Mouse (Mus musculus): ENCODE measurements around the gene Tcf7l2.
A peak's percentile ranks its signal among the peaks of the same experiment; 100 is the strongest.

Tcf7l2 gene

DNA sequence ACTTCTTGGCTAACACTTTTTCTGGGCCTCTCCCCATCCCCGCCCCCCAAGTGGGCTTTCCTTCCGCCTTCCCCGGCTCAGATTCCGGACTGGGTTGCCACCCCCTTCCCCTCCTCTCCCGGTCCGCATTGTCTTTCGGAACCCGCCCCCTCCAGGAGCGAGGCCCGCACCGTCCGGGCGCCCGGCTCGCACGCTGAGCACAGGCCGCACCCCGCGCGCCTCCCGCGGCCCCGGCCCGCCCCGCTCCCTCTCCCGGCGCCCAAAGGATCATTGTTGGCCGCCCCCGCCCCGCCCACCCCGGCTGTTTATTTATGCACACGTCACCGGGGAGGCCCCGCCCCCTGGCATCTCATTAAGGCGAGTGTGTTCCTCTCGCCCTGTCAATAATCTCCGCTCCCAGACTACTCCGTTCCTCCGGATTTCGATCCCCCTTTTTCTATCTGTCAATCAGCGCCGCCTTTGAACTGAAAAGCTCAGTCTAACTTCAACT lies at the start of gene Tcf7l2:
Gene Tcf7l2, plus strand, starts transcription at position 382 of the 490 bp plus-strand sequence.
- DNase-seq = peak; percentile 92

DNA sequence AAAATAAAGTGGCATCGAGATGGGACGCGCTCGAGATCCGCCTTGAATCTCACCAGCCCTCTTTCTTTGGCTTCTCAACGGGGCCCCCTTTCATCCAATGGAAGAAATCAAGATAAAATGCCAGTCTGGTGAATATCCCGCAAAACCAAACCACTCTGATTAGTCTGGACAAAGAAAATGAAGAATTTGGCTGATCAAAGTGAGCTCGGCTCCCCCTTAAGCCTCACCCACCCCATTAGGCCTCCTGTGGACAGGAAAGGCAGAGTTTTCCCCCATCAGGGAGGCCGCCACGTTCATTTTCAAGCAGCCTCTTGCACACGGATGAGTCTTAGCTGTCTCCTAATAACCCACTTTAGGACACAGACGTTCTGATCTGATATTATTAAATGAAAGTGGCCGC lies 47.0 kb upstream of the Tcf7l2 start:
- DNase-seq = no peak

DNA sequence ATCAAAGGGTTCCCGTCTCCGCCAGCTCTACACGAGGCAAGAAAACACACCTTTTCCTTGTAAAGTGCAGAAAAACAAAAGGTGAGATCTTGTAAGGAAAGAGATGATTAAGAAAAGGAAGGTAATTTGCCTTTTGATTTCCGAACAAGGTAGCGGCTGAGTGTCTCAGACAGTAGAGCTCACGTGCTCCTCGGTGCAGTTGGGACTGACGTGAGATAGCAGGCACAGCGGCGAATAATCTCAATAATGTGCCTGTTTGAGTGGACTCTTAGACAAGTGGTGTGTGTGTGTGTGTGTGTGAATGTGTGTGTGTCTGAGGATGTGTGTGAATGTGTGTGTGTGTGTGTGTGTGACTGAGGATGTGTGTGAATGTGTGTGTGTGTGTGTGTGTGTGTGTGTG lies 46.2 kb upstream of the Tcf7l2 start:
- no peak for DNase-seq

GRCm38 (mm10) chr19:55698892-55699291 lies 42.7 kb upstream of the Tcf7l2 start:
- DNase-seq = no peak

- DNase-seq = no peak
These were observed 41.4 kb upstream of the Tcf7l2 start for GRCm38 (mm10) chr19:55700214-55700568.

GRCm38 (mm10) chr19:55700569-55701282 lies 40.9 kb upstream of the Tcf7l2 start:
- peak; percentile 15 for DNase-seq

GRCm38 (mm10) chr19:55701283-55701633 lies 40.4 kb upstream of the Tcf7l2 start:
- DNase-seq = no peak

GRCm38 (mm10) chr19:55702081-55702480 lies 39.5 kb upstream of the Tcf7l2 start:
- no peak for DNase-seq

DNA sequence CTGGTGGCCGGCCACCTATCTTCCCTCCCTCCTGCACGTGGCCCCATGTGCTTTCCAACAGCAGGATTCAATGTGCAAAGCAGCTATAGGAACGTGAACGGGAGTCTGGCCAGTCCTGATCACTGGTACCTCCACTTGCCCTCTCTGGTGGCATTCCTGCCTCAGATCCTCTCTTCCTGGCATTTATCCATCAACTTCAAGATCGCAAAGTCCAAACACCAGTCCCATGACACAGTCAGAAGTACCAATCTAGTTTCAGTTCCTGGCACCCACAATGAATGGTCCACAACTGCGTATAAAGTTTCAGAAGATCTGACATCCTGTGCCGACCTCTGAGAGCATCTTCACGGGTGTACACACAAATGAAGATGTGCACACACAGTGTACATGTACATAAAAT lies 38.9 kb upstream of the Tcf7l2 start:
- DNase-seq = no peak

DNA sequence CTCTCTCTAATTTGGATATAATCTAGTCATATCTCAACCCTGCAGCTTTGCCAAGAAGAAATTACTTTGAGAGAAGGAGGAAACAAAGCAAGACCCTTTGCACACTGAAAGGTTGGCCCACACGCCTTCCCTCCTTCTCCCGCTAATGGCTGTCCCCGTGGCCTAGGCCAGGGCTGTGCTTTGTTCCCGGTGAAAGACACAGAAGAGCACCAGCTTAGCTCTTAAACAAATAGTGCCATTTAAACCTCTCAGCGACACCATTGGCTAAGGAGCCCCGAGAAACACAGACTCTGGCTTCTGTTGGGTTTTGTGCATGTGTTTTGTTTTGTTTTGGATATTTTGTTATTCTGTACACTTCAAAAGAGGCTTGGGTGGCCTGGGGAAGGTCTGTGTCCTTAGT lies 37.5 kb upstream of the Tcf7l2 start:
- no peak for DNase-seq

- DNase-seq = no peak
These were observed 35.3 kb upstream of the Tcf7l2 start for GRCm38 (mm10) chr19:55706300-55706699.

GRCm38 (mm10) chr19:55706806-55707205 lies 34.8 kb upstream of the Tcf7l2 start:
- no peak for DNase-seq

- no peak for DNase-seq
These were observed 33.5 kb upstream of the Tcf7l2 start for GRCm38 (mm10) chr19:55708031-55708554.

- no peak for DNase-seq
These were observed 30.8 kb upstream of the Tcf7l2 start for GRCm38 (mm10) chr19:55710841-55711240.

- DNase-seq = no peak
These were observed 29.9 kb upstream of the Tcf7l2 start for GRCm38 (mm10) chr19:55711701-55712100.

DNA sequence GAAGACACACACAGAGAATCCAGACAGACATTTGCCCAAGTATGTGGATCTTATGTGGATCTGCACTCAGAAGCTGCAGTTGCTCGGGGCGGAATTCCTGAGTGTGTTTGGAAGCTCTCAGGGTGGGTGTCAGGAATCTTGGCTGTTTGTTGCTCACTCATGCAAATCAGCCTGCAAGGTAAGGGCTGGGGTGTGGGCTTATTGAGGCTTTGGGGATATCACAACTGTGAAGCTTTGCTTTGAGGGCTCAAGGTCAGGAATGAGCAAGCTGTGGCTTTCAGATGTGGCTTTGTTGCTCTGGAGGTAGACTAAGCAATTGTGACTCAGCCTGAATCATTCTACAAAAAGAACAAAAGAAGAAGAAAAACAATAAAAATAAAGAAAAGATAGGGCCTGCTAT lies 28.9 kb upstream of the Tcf7l2 start:
- DNase-seq = no peak

DNA sequence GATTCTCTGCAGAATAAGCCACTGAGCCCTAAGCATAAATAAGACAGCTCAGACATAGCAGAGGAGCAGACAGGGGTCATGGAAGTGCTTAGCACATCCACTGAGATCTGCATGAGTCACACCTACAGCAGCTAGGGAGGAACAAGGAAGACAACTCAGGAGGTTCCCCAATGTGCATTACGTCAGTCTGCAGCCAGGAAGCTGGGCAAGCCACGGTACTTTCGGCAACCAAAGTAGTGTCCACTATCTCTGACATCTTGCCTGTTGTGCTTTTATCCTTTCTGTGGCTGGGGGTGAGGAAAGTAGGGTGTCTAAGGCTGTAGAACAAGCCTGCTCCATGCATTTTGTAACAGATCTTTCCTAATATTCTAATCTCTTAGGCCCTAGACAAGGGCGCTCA lies 27.6 kb upstream of the Tcf7l2 start:
- DNase-seq = peak; percentile 6

- DNase-seq = no peak
These were observed 27.0 kb upstream of the Tcf7l2 start for GRCm38 (mm10) chr19:55714665-55715064.

- DNase-seq = peak; percentile 34
These were observed 22.5 kb upstream of the Tcf7l2 start for GRCm38 (mm10) chr19:55719083-55719482.

DNA sequence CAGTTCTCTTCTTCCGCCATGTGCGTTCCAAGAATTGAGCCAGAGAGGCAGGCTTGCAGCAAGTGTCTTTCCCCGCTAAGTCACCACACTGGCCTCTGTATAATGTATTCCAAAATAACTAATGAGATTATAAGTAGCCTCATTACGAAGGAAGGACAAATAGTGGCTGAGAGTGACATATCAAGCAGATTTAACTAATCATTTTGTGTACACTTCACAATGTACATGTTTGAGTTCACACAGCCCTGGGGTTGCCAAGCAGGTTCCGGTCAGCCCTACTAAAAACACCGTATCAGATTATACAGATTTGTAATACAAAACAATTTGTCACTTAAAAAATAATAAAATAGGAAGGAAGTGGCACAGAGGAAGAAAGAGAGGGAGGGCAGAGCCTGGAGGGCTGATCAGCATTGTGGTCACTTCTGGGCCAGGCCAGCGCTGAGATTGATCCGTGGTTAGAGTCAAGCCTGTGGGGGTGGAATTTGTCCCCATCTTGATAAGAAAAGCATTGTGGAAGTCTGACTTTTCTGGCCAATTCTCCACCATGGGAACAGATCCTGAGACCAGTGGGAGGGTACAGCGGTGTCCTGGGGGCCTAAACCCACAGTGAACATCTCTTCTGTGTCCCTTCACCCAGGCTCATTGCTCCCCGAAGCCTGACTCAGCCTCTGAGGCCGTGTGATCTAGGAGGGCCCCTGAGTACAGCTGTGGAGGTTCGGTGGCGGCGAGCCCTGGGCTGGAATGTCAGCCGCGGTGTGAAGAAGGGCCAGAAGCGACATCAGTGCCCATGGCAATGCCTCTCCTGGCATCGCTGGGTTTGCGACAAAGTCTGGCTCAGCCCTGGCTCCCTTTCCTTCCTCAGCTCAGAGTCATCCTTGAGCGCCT lies 21.9 kb upstream of the Tcf7l2 start:
- DNase-seq = no peak

- no peak for DNase-seq
These were observed 21.1 kb upstream of the Tcf7l2 start for GRCm38 (mm10) chr19:55720409-55721092.

- DNase-seq = no peak
These were observed 19.2 kb upstream of the Tcf7l2 start for GRCm38 (mm10) chr19:55722376-55722775.

DNA sequence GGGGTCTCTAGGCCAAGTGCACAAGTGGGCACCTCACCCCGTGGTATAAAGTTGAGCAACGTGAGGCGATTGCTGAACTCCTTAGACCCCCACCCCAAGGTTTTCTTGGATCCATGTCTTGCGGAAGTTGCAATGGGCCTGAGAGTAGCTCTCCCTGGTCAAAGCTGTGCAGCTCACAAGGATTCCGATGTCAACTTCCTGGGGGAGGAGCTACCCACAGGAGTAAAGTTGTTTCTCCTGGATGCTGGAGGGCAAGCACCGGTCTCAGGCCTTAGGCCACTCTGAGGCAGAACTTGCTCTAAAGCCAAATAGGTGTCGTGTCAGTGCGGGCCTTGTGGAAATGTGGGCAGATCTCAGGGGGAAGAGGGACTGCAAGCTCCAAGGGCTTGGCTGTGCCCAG lies 12.2 kb upstream of the Tcf7l2 start:
- DNase-seq = no peak

Measured in lung, postnatal 10 days (tissue).